Mouse (Mus musculus) lung, adult 2 months (tissue): Measurements from ENCODE around the gene Asic2.

Experiments
- CTCF ChIP-seq: fragments of 200-500 bp; IDR thresholded peaks from 2 replicates; pipeline ENCODE4 v1.5.1; 2011; ENCODE audit warnings: mild to moderate bottlenecking, low read length, control low read depth; ENCODE audit not compliant: insufficient read depth
- POLR2A ChIP-seq: fragments of 200-500 bp; IDR thresholded peaks from 2 replicates; pipeline ENCODE4 v1.6.1; 2011; ENCODE audit warnings: low read depth, mild to moderate bottlenecking, control low read depth, low read length, borderline replicate concordance; ENCODE audit errors: extremely low read depth

DNA sequence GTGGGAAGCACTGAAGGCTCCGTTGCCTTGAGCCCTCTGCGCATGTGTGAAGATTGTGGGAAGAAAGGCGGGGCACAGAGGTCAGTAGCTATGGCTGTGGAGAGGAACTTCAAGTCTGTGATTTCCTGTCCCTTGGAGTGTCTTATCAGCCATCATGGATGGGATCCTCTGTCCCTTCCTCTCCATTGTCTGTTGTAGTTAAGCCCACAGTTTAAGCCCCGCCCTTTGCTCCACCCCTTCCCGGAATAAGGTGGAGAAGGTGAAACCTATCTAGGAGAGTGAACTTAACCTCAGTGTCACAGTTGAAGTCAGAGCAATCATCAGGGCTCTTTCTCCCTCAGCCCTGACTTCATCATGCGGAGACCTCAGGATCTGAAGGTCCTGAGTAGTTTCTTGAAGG, 347.7 kb downstream of the Asic2 start:
- TF ChIP-seq CTCF: no peak
- no peak for TF ChIP-seq POLR2A
